Mouse (Mus musculus): ENCODE results near the gene Ubl4b. TPM values are rescaled to one million over a fixed set of nuclear protein-coding genes. Genes with fewer than 3 reads are reported as not detected.

Ubl4b gene
- polyA plus RNA-seq, 1 experiment = not detected

DNA sequence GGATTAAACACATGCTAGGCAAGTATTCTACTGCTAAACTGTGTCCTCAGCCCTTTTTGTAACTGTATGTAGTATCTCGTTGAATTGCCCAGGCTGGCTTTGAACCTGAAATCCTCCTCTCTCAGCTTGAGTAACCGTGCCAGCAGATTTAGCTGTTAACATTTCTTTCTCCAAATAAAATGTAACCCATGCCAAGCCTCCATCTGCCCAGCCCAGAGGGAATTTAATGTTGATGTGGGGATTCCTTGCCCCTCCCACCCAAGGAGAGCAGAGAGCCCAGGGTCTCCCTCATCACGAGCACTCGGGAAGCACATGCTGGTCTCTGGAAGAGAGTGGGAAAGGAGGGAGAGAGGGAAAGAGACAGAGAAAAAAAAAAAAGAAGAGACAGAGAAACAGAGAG, 12.3 kb downstream of the Ubl4b start:
- H3K27ac ChIP-seq (ENCODE audit: insufficient read depth, low read depth, low read length) = no peak overlapping the region
- H3K4me1 ChIP-seq (ENCODE audit: control insufficient read depth, insufficient read depth, insufficient read length, low read length) = no peaks in the 10 kb centered on the region
- no peaks in the 10 kb centered on the region for H3K36me3 ChIP-seq (ENCODE audit: control insufficient read depth, insufficient read depth, low read length)
- WGBS = 60% methylated on average over 4 of the region's 4 CpGs
- no peak for TF ChIP-seq POLR2A (IDR thresholded peaks at IDR 0.05; ENCODE audit: low read depth, low read length)
- TF ChIP-seq CTCF (IDR thresholded peaks at IDR 0.05; ENCODE audit: extremely low read depth, insufficient read length, insufficient replicate concordance, low read depth, low read length) = no peak
- no peaks in the 10 kb centered on the region; the same call in 1 of the 2 replicates for H3K27me3 ChIP-seq (ENCODE audit: control insufficient read depth, insufficient read depth, low read length)
- H3K4me3 ChIP-seq (ENCODE audit: low read depth, low read length) = no peak overlapping the region

DNA sequence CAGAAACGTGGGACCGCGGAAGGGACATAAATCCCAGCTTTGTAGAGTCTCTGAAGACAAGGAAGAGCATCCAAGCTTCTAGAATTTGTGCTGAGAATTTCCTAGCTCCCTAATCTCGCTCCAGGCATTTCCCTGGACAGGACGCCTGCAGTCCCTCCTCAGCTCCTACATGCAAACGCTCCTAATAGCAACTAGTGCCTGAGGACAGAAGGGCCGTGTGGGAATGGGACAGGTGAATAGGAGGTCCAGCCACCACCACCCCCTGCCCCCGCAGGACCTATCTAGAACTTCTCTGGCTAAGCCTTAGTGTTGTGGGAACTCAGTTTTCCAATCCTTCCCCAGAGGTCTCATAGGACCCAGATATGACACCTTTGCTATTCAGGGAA, 17.4 kb downstream of the Ubl4b start:
- Histone ChIP-seq H3K27me3 (ENCODE audit: control insufficient read depth, insufficient read depth, low read length) (peaks cover 4% of the 10 kb centered on the region; the same call in 1 of the 2 replicates), H3K4me3 (ENCODE audit: low read depth, low read length) (no peak overlapping the region), H3K36me3 (ENCODE audit: control insufficient read depth, insufficient read depth, low read length) (no peaks in the 10 kb centered on the region), H3K27ac (ENCODE audit: insufficient read depth, low read depth, low read length) (no peak overlapping the region), H3K4me1 (ENCODE audit: control insufficient read depth, insufficient read depth, insufficient read length, low read length) (no peaks in the 10 kb centered on the region)
- 40% methylated on average over 8 of the region's 8 CpGs for WGBS
- TF ChIP-seq CTCF (IDR thresholded peaks at IDR 0.05; ENCODE audit: extremely low read depth, insufficient read length, insufficient replicate concordance, low read depth, low read length) (no peak), POLR2A (IDR thresholded peaks at IDR 0.05; ENCODE audit: low read depth, low read length) (no peak)

DNA sequence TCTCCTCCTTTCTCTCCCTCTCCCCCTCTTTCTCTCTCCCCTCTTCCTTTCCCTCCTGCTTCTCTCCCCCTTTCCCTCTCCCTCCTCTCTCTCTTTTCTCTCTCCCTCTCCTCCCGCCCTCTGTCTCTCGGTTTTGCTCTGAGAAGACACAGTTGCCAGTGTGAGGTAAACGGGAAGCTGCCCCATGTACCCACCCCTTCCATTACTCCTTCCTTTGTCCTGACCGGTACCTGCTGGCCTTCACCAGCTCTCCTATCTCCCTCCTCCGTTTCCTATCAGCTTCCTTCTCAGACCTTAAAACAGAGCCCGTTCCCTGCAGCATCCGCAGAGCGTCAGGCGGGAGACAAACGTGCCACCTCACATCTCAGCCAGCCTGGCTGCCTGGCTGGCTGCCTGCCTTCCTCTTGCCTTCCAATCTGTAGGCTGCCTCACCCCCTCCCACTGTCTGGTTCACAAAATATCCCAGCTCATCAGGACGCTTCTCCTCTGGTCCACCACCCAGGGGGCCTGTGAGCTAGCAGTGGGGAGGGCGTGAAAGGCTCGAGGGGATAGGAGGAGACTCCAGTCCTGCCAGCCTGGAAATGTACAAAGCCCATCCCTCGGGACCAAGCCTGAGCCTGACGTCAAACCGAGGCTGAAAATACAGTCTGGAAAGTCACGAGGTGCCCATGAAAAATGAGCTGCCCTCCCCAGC, 17.9 kb downstream of the Ubl4b start:
- 8% methylated on average over 17 of the region's 17 CpGs for WGBS
- Histone ChIP-seq H3K36me3 (ENCODE audit: control insufficient read depth, insufficient read depth, low read length) (no peaks in the 10 kb centered on the region), H3K27ac (ENCODE audit: insufficient read depth, low read depth, low read length) (no peak overlapping the region), H3K4me3 (ENCODE audit: low read depth, low read length) (no peak overlapping the region), H3K27me3 (ENCODE audit: control insufficient read depth, insufficient read depth, low read length) (peaks cover 4% of the 10 kb centered on the region; the same call in 1 of the 2 replicates), H3K4me1 (ENCODE audit: control insufficient read depth, insufficient read depth, insufficient read length, low read length) (no peaks in the 10 kb centered on the region)
- TF ChIP-seq POLR2A (IDR thresholded peaks at IDR 0.05; ENCODE audit: low read depth, low read length) (no peak), CTCF (IDR thresholded peaks at IDR 0.05; ENCODE audit: extremely low read depth, insufficient read length, insufficient replicate concordance, low read depth, low read length) (no peak)

GRCm38 (mm10) chr3:107534951-107535350, 19.9 kb downstream of the Ubl4b start:
- 83% methylated on average over 7 of the region's 7 CpGs for WGBS
- TF ChIP-seq CTCF (IDR thresholded peaks at IDR 0.05; ENCODE audit: extremely low read depth, insufficient read length, insufficient replicate concordance, low read depth, low read length) (no peak), POLR2A (IDR thresholded peaks at IDR 0.05; ENCODE audit: low read depth, low read length) (no peak)

GRCm38 (mm10) chr3:107533532-107533931, 21.3 kb downstream of the Ubl4b start:
- peaks cover 8% of the 10 kb centered on the region; the same call in 1 of the 2 replicates for H3K27me3 ChIP-seq (ENCODE audit: control insufficient read depth, insufficient read depth, low read length)
- no peaks in the 10 kb centered on the region for H3K36me3 ChIP-seq (ENCODE audit: control insufficient read depth, insufficient read depth, low read length)
- H3K4me3 ChIP-seq (ENCODE audit: low read depth, low read length) = no peak overlapping the region
- 73% methylated on average over 4 of the region's 4 CpGs for WGBS
- TF ChIP-seq POLR2A (IDR thresholded peaks at IDR 0.05; ENCODE audit: low read depth, low read length) = no peak
- TF ChIP-seq CTCF (IDR thresholded peaks at IDR 0.05; ENCODE audit: extremely low read depth, insufficient read length, insufficient replicate concordance, low read depth, low read length) = no peak
- H3K4me1 ChIP-seq (ENCODE audit: control insufficient read depth, insufficient read depth, insufficient read length, low read length) = no peaks in the 10 kb centered on the region
- no peak overlapping the region for H3K27ac ChIP-seq (ENCODE audit: insufficient read depth, low read depth, low read length)

More at GRCm38 (mm10) chr3:107534951-107535350, 19.9 kb downstream of the Ubl4b start:
- Histone ChIP-seq H3K36me3 (ENCODE audit: control insufficient read depth, insufficient read depth, low read length) (no peaks in the 10 kb centered on the region), H3K4me1 (ENCODE audit: control insufficient read depth, insufficient read depth, insufficient read length, low read length) (no peaks in the 10 kb centered on the region), H3K4me3 (ENCODE audit: low read depth, low read length) (no peak overlapping the region), H3K27ac (ENCODE audit: insufficient read depth, low read depth, low read length) (no peak overlapping the region), H3K27me3 (ENCODE audit: control insufficient read depth, insufficient read depth, low read length) (peaks cover 4% of the 10 kb centered on the region; the same call in 1 of the 2 replicates)

GRCm38 (mm10) chr3:107530581-107530980, 24.3 kb downstream of the Ubl4b start:
- no peak overlapping the region for H3K27ac ChIP-seq (ENCODE audit: insufficient read depth, low read depth, low read length)
- 0 out of 2 replicates have a peak, but pooled peaks cover 3% of the 10 kb centered on the region for H3K27me3 ChIP-seq (ENCODE audit: control insufficient read depth, insufficient read depth, low read length)
- no peaks in the 10 kb centered on the region for H3K36me3 ChIP-seq (ENCODE audit: control insufficient read depth, insufficient read depth, low read length)
- no peak overlapping the region for H3K4me3 ChIP-seq (ENCODE audit: low read depth, low read length)
- H3K4me1 ChIP-seq (ENCODE audit: control insufficient read depth, insufficient read depth, insufficient read length, low read length) = no peaks in the 10 kb centered on the region
- 69% methylated on average over 5 of the region's 5 CpGs for WGBS
- TF ChIP-seq POLR2A (IDR thresholded peaks at IDR 0.05; ENCODE audit: low read depth, low read length) (no peak), CTCF (IDR thresholded peaks at IDR 0.05; ENCODE audit: extremely low read depth, insufficient read length, insufficient replicate concordance, low read depth, low read length) (no peak)

DNA sequence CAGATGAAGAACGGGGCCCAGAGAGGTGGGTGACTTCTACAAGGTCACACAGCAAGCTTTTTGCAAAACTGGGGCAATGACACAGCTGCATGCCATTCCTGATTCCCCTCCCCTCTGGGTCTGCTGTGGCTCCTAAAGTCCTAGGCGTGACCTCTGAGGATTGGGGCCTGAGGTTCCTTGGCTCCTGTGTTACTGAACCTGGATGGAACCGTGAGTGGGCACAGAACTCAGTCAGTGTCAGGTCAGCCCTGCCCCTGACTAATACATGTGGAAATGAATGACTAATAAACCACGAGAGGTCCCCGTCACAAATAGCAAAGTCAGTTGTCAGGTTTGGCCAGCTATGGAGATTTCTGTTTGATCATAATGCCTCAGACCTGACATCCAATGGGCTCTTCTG, 25.7 kb downstream of the Ubl4b start:
- 62% methylated on average over 5 of the region's 5 CpGs for WGBS
- 0 out of 2 replicates have a peak, but pooled peaks cover 3% of the 10 kb centered on the region for H3K27me3 ChIP-seq (ENCODE audit: control insufficient read depth, insufficient read depth, low read length)
- no peak overlapping the region for H3K27ac ChIP-seq (ENCODE audit: insufficient read depth, low read depth, low read length)
- TF ChIP-seq POLR2A (IDR thresholded peaks at IDR 0.05; ENCODE audit: low read depth, low read length) (no peak), CTCF (IDR thresholded peaks at IDR 0.05; ENCODE audit: extremely low read depth, insufficient read length, insufficient replicate concordance, low read depth, low read length) (no peak)
- H3K36me3 ChIP-seq (ENCODE audit: control insufficient read depth, insufficient read depth, low read length) = no peaks in the 10 kb centered on the region
- no peaks in the 10 kb centered on the region for H3K4me1 ChIP-seq (ENCODE audit: control insufficient read depth, insufficient read depth, insufficient read length, low read length)
- H3K4me3 ChIP-seq (ENCODE audit: low read depth, low read length) = no peak overlapping the region
